8 mouse cellular contexts compared by ENCODE assay signal in genomic region chr8:120300601-120301141, GRCm38 (mm10).
DNase-seq lines count a peak whose midpoint lies in the region; ATAC-seq and TF ChIP-seq lines count a peak whose summit lies in the region.

No protein-coding gene starts in this region.

- H3K27ac ChIP-seq in embryonic facial prominence, embryonic 10.5 days (replicated peaks) = peak overlapping the region; percentile 65
- no peak overlapping the region for H3K27ac ChIP-seq in liver, adult 2 months (replicated peaks; ENCODE audit: insufficient read depth, low read depth, low read length)

- H3K79me2 ChIP-seq in liver, adult 2 months (ENCODE audit: control insufficient read depth, insufficient read depth, low read length) = no peaks in the 10 kb centered on the region

- 4% methylated on average over 13 of the region's 13 CpGs for WGBS in embryonic facial prominence, embryonic 10.5 days
- WGBS in liver, adult 2 months = 15% methylated on average over 13 of the region's 13 CpGs

- H3K36me3 ChIP-seq in embryonic facial prominence, embryonic 10.5 days (replicated peaks) = no peaks in the 10 kb centered on the region
- H3K36me3 ChIP-seq in liver, adult 2 months (ENCODE audit: control insufficient read depth, insufficient read depth, low read length) = no peaks in the 10 kb centered on the region

- peaks cover 50% of the 10 kb centered on the region for H3K27me3 ChIP-seq in embryonic facial prominence, embryonic 10.5 days (replicated peaks; ENCODE audit: low read depth, poor library complexity, severe bottlenecking)
- no peaks in the 10 kb centered on the region for H3K27me3 ChIP-seq in liver, adult 2 months (ENCODE audit: control insufficient read depth, insufficient read depth, low read length)

- ATAC-seq in granulocyte monocyte progenitor cell, adult 5-6 weeks (replicated peaks; ENCODE audit: poor library complexity, severe bottlenecking) = peak; percentile 82
- ATAC-seq in monocyte, adult 5-6 weeks (replicated peaks; ENCODE audit: insufficient number of reproducible peaks, low FRiP score, low TSS enrichment, poor library complexity, severe bottlenecking) = peak; percentile 73

- DNase-seq in 3T3-L1 (ENCODE audit: low read depth, low spot score) = peak; percentile 61
- DNase-seq in adrenal gland, adult 18-20 months (ENCODE audit: low spot score in 2 of 2) = peak; percentile 80 to 84
- peak; percentile 83 for DNase-seq in embryonic facial prominence, embryonic 10.5 days (ENCODE audit: low spot score)
- DNase-seq in kidney, adult 8-10 months = peak; percentile 20 to 61
- DNase-seq in liver, adult 2 months (ENCODE audit: extremely low read depth, low read depth, low spot score) = peak; percentile 33
- DNase-seq in spleen, postnatal 36 days (ENCODE audit: low spot score in 2 of 2) = peak; percentile 59 to 61

- H3K4me3 ChIP-seq in embryonic facial prominence, embryonic 10.5 days = peak overlapping the region; percentile 14; the same call in 1 of the 2 replicates
- H3K4me3 ChIP-seq in liver, adult 2 months (ENCODE audit: insufficient read depth, low read depth, low read length) = no peak overlapping the region

- TF ChIP-seq POLR2A in liver, adult 2 months (IDR thresholded peaks at IDR 0.05; ENCODE audit: extremely low read depth, insufficient read depth, low read length) = no peak

- peak overlapping the region; percentile 15; the same call in 1 of the 2 replicates for H3K9ac ChIP-seq in liver, adult 2 months (ENCODE audit: low read depth, low read length)

- peak; percentile 97 for TF ChIP-seq CTCF in liver, adult 2 months (IDR thresholded peaks at IDR 0.05; ENCODE audit: low read depth, low read length)

- H3K9me3 ChIP-seq in embryonic facial prominence, embryonic 10.5 days = no peaks in the 10 kb centered on the region

- peaks cover 86% of the 10 kb centered on the region for H3K4me1 ChIP-seq in embryonic facial prominence, embryonic 10.5 days
- peaks cover 3% of the 10 kb centered on the region for H3K4me1 ChIP-seq in liver, adult 2 months (ENCODE audit: control insufficient read depth, insufficient read depth, low read length)

Comparison
In these comparisons a context has a peak if more than half of its experiments do, and no peak if none do; other contexts are left out.
1. DNase-seq: peak in every context shown above with its lines; median percentile 83 in embryonic facial prominence, embryonic 10.5 days; 82 in adrenal gland, adult 18-20 months; 61 in 3T3-L1; 60 in spleen, postnatal 36 days; 40 in kidney, adult 8-10 months; 33 in liver, adult 2 months.